Mouse (Mus musculus): ENCODE measurements around the gene Emp1.

The Emp1 gene

GRCm38 (mm10) chr6:135362459-135363159 lies at the start of gene Emp1:
TSS of gene Emp1 (plus strand) at chr6:135362545.
- peak; percentile 86 to 91 for DNase-seq

GRCm38 (mm10) chr6:135313981-135314380 lies 48.4 kb upstream of the Emp1 start:
- DNase-seq: no peak

DNA sequence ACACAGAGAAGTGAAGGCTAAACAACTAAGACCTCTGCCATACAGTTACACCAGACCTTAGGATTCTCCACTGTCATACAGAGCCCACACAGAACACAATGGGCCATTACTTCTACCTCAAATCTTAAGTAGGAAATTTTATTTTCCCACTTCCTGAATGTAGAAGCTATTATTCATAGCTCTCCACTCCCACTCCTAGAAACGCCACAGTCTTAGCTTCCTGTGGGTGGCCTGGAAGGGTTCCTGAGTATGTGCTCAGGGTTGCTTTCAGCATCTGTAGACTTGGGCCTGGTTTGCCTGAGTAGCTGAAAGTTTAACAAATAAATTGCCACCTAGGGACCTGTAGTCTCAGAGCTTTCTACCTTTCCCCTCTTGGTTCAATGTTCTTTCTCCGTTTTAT lies 46.2 kb upstream of the Emp1 start:
- no peak for DNase-seq

GRCm38 (mm10) chr6:135319431-135319933 lies 42.9 kb upstream of the Emp1 start:
- no peak for DNase-seq

- peak; percentile 32 to 62 for DNase-seq
Measured at GRCm38 (mm10) chr6:135322749-135323148, 39.6 kb upstream of the Emp1 start.

DNA sequence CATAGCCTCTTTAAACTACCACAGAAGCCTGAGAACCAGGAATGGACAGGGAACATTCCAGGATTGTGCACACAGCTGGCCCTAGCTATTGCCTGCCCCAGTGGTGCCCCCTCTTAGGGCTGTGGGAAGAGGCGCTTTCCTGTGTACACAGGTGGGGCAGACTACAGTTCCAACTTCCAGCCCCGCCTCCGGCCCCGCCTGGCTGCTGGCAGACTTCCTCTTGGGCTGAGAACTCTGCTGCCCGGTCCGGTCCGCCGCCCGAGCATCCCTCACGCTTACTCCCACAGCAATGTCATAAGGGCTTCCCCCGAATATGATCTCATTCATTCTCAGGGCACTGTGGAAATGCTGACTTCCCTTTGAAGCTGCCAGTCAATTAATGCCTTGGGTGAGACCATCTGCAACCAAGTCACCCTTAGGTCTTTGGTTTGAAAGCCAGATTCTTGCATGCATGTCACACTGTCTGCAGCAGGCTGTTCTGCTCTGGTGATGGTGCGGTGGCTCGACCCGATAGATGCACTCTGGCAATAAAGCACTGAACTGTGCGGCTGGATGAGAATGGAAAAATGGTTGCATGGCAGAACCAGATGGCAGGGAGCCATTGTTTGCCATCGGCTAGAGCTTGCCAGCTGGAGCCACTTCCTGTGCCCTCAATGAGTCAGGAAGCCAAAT lies 38.9 kb upstream of the Emp1 start:
- peak; percentile 87 to 93 for DNase-seq

- DNase-seq: no peak
Measured at GRCm38 (mm10) chr6:135324111-135324510, 38.2 kb upstream of the Emp1 start.

DNA sequence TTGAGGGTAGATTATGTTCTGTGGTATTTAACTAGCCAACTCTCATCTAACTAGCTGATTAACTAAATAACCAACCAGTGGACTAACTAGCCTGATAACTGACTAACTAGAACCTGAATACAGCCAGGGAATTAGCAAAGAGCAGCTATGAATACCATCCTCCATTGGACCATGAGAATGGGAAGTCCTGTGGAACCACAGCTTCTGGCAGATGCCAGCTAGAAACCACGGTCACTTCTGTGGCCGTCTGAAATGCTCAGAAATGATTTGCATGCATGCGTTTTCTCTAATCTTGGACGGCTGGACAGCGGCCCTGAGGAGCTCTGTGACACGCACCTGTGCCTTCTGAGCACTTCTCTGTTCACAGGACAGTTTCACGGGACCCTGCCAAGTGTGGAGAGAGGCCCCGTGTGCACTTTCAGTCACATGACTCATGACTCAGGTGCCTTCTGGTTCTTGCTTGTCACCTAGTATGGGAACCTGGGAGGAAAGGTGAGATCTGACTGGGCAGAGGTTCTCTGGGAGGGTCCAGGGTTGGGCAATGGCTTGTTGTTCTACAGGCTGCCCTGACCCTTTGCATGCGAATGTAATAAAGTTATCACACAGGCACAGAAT lies 37.6 kb upstream of the Emp1 start:
- peak; percentile 54 to 73 for DNase-seq

DNA sequence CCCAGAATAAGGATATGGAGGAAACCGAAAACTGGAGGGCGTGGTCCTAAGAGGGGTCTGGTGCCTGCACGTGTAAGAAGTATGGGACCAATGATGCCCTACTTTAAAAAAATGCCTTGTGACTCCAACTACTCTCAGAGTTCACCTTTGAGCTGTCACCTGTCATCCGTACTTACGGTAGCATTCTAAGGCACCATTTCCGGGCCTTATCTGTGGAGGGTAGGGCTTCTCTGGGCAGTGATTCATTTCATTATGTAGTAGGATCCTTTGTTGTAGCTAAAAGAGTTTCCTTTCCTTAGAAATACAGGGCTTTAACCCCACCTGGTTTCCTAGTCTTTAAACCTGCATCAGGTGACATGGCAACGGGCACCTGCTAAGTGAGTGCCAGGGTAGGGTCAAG lies 35.5 kb upstream of the Emp1 start:
- DNase-seq: no peak

GRCm38 (mm10) chr6:135331916-135332315 lies 30.4 kb upstream of the Emp1 start:
- DNase-seq: no peak

DNA sequence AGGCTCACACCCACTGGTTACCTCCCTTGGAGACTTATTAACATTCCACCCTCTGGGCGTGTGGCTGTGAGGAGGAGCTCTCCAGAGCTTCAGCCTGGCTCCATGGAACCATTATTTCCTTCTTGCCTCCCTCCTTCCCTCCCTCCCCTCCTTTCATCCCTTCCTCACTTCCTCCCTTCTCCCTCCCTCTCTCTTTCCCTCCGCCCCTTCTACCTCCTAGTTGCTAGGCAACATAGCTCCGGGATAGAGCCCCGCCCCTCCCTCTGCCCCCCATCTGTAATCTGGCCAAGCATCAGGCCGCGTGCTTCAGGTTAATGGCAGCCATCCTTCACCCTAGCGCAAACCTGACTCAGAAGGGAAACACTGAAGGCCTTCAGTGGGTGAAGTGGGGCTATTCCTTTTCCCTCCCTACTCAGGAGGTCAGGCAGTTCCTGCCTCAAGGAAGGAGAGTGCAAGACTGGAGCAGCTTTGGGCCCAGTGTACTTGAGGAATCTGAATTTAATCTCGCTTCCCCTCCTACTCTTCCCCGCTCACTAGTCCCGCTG lies 29.5 kb upstream of the Emp1 start:
- peak; percentile 14 to 44 for DNase-seq

- DNase-seq: peak; percentile 27 to 52
Measured at GRCm38 (mm10) chr6:135333994-135334651, 28.2 kb upstream of the Emp1 start.

- no peak for DNase-seq
Measured at GRCm38 (mm10) chr6:135336376-135336775, 26.0 kb upstream of the Emp1 start.

- DNase-seq: no peak
Measured at GRCm38 (mm10) chr6:135340355-135341075, 21.8 kb upstream of the Emp1 start.

GRCm38 (mm10) chr6:135341076-135341378 lies 21.3 kb upstream of the Emp1 start:
- no peak for DNase-seq

DNA sequence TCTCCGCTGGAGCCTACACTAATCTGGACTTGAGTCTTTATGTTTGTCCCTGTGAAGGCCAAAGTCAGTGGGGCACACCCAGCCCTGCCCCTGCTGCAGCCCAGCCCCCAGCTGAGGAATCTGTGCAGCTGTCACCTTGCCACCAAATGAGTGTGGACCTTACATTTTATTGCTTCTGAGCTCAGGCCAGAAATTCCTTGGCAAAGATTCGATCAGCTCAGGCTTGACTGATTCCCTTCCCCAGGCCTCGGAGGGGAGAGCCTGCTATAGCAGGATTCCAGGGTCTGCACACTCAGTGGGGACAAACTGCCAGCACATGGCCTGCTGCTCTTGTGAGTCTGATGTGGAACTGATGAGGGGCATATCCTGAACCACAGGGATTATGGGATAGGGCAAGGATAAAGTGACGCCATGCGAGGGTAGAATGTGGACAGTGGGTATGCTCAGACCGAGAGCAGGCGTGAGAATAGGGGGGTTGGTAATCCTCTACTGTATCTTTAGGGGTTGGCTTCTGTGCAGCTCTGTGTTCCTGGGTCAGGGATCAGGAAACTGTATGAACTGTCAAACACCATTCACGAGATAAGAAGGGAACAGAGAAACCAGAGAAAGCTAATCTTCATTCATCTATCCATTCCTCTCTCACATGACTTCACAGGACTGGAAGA lies 10.6 kb upstream of the Emp1 start:
- no peak for DNase-seq

DNA sequence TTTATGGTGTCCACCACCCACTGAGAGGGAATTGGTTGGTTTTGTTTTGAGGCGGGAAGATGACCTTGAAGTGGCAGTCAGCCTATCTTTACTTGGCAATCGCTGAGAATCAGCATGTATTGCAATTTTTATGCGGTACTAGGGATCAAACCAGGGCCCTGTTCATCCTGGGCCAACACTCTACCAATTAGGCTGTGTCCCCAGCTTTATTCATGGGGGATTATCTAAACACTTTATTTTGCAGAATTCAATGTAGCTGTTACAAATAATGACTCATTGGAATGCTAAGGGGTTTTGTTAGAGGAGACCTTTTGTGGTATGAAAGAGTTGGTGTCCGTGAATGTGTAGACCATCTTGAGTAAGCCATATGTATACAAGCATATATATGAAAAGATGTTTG lies 9.8 kb upstream of the Emp1 start:
- no peak for DNase-seq

DNA sequence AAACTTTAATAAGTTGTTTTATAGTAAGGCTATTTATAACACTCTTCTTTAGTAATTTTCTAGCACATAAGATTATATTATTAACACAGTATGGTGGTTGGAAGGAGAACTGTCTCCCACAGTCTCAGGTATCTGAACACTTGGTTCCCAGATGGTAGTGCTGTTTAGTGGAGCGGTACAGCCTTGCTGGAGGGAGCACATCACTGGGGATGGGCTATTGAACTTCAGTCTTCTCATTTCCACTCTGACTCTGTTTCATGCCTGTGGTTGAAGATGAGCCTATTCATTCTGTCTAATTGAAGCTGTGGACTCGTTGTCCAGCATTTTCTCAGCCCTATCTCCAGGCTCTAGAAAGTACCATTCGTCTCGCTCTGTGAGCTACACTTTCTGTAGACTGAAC lies 7.4 kb upstream of the Emp1 start:
- no peak for DNase-seq

DNA sequence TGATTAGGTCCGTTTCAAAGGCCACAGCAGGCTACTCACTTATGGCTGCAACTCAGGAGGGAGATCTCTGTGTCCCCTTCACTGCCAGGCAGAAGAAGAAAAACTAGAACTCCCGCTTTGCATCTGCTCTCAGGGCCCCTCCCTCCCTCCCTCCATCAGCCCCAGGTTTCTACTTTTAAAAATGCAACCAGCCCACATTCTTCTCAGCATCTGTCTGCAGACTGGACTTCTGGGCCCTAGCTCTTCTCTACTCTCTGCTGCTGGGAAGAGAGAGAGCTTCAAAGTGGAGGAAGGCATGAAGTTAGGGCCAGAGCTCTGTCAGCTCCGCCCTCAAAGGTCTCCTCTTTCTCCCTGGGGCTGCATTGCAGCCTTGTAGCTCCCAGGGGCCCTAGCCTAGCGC lies 2.0 kb upstream of the Emp1 start:
- no peak for DNase-seq

DNA sequence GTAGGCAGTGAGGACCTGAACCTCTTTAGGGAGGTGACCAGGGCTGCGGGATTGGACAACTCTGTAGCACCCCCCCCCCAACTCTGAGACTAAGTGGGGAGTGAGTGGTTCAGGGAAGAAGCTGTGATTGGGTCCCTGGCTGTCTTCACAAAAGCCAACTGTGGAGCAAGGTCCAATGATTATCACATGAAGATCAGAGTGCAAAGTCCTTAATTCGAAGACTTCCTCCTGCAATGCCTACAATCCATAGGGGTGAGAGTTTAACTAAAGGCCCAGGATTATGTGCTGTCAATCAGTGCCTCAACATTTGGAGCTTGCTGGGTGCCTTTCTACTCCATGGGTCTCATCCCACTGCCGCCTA lies 267 bp upstream of the Emp1 start:
- no peak for DNase-seq

GRCm38 (mm10) chr6:135363344-135364040 lies 1.1 kb downstream of the Emp1 start:
- no peak for DNase-seq
